Comparison of ENCODE assay signal across 10 mouse cellular contexts in the genomic region with DNA sequence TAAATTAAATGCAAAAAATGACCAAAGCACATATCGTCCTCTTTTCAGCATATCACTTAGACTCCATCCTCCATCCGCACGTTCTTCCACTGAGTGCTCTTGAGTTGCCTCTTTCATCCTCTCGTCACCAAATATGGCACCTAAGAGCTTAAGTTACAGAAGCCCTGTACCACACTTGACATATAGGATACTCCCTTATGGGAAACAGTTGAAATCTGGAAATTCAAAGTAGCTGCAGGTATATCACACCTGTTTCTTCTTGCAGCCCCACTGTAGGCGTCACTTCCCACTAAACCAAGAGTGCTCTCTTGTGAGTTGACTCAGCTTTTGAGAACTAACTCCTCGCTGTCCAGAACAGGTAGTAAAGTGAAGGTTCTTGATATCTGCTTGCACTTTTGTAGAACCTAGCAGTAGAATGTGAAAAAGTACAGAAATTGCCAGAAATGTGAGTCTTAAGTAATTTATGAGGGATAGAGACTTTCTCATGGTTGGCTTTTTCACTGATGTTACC. TPM values are rescaled to one million over a fixed set of nuclear protein-coding genes. Genes with fewer than 3 reads are reported as not detected.
A peak's percentile ranks its signal among the peaks of the same experiment; 100 is the strongest.
DNase-seq lines count a peak whose midpoint lies in the region; ATAC-seq lines count a peak whose summit lies in the region.
"Had no signal": no experiment of that assay in that cellular context is flagged by ENCODE, and none has a peak within 500 bp of the region (broad histone marks: within the 10 kb centered on the region; RNA-seq: fewer than 3 reads in every experiment).

No protein-coding gene starts in this region.

- H3K4me3 ChIP-seq in kidney, embryonic 14.5 days (ENCODE audit: low read length): peak overlapping the region; percentile 88
- no peak overlapping the region for H3K4me3 ChIP-seq in embryonic facial prominence, embryonic 12.5 days
- peak overlapping the region; percentile 94; the same call in 1 of the 2 replicates for H3K4me3 ChIP-seq in intestine, embryonic 14.5 days (ENCODE audit: low read depth, low read length)
- no peak overlapping the region for H3K4me3 ChIP-seq in midbrain, embryonic 16.5 days (ENCODE audit: low read depth, low read length)

- H3K9me3 ChIP-seq in kidney, embryonic 14.5 days (ENCODE audit: control insufficient read depth, low read length): no peaks in the 10 kb centered on the region
- no peaks in the 10 kb centered on the region for H3K9me3 ChIP-seq in embryonic facial prominence, embryonic 12.5 days
- H3K9me3 ChIP-seq in intestine, embryonic 14.5 days (ENCODE audit: control insufficient read depth, low read length): no peaks in the 10 kb centered on the region
- H3K9me3 ChIP-seq in midbrain, embryonic 16.5 days (replicated peaks; ENCODE audit: control insufficient read depth, low read length, poor library complexity, severe bottlenecking): no peaks in the 10 kb centered on the region

- peaks cover 9% of the 10 kb centered on the region for H3K36me3 ChIP-seq in kidney, embryonic 14.5 days (ENCODE audit: control insufficient read depth, insufficient read depth, low read length)
- 0 out of 2 replicates have a peak, but pooled peaks cover 4% of the 10 kb centered on the region for H3K36me3 ChIP-seq in embryonic facial prominence, embryonic 12.5 days
- peaks cover 16% of the 10 kb centered on the region for H3K36me3 ChIP-seq in intestine, embryonic 14.5 days (ENCODE audit: control insufficient read depth, insufficient read depth, low read length)
- H3K36me3 ChIP-seq in midbrain, embryonic 16.5 days (ENCODE audit: control insufficient read depth, insufficient read depth, low read length): no peaks in the 10 kb centered on the region

- WGBS in kidney, embryonic 14.5 days: 77% methylated on average over 6 of the region's 6 CpGs
- 82% methylated on average over 6 of the region's 6 CpGs for WGBS in embryonic facial prominence, embryonic 12.5 days
- WGBS in intestine, embryonic 14.5 days: 85% methylated on average over 6 of the region's 6 CpGs
- whole genome bisulfite sequencing in midbrain, embryonic 16.5 days: 82% methylated on average over 6 of the region's 6 CpGs

- no peak for DNase-seq in kidney, adult 18-20 months
- DNase-seq in intestine, embryonic 14.5 days (ENCODE audit: low spot score): no peak
- DNase-seq in cerebellum, adult 11-12 months: no peak
- DNase-seq in frontal cortex, adult 2 months (ENCODE audit: extremely low spot score in 1 of 2, low spot score in 1 of 2): no peak
- no peak for DNase-seq in cerebellum, postnatal 4 days (ENCODE audit: low spot score in 2 of 2)
- DNase-seq: cerebellum, postnatal 36 days; kidney, postnatal 36 days had no signal

- H3K9ac ChIP-seq in kidney, embryonic 14.5 days (ENCODE audit: low read depth, low read length): no peak overlapping the region
- no peak overlapping the region for H3K9ac ChIP-seq in embryonic facial prominence, embryonic 12.5 days
- H3K9ac ChIP-seq in intestine, embryonic 14.5 days (ENCODE audit: low read length): no peak overlapping the region
- no peak overlapping the region for H3K9ac ChIP-seq in midbrain, embryonic 16.5 days (ENCODE audit: low read depth, low read length)

- no peak overlapping the region for H3K27ac ChIP-seq in kidney, embryonic 14.5 days (ENCODE audit: low read depth, low read length)
- H3K27ac ChIP-seq in embryonic facial prominence, embryonic 12.5 days: no peak overlapping the region
- H3K27ac ChIP-seq in intestine, embryonic 14.5 days (ENCODE audit: low read depth): no peak overlapping the region
- no peak overlapping the region for H3K27ac ChIP-seq in midbrain, embryonic 16.5 days (ENCODE audit: low read length)

- H3K4me1 ChIP-seq in kidney, embryonic 14.5 days (ENCODE audit: control insufficient read depth, insufficient read depth, low read length): peaks cover 6% of the 10 kb centered on the region; the same call in 1 of the 2 replicates
- peaks cover 7% of the 10 kb centered on the region for H3K4me1 ChIP-seq in embryonic facial prominence, embryonic 12.5 days
- peaks cover 8% of the 10 kb centered on the region; the same call in 1 of the 2 replicates for H3K4me1 ChIP-seq in intestine, embryonic 14.5 days (replicated peaks; ENCODE audit: control insufficient read depth, insufficient read depth, low read length)
- H3K4me1 ChIP-seq in midbrain, embryonic 16.5 days (ENCODE audit: control insufficient read depth, insufficient read depth, low read length): peaks cover 19% of the 10 kb centered on the region

- H3K4me2 ChIP-seq in kidney, embryonic 14.5 days (replicated peaks; ENCODE audit: low read depth, low read length): peak overlapping the region; percentile 75
- peak overlapping the region; percentile 74 for H3K4me2 ChIP-seq in embryonic facial prominence, embryonic 12.5 days (replicated peaks)
- H3K4me2 ChIP-seq in intestine, embryonic 14.5 days (ENCODE audit: low read length): peak overlapping the region; percentile 84
- H3K4me2 ChIP-seq in midbrain, embryonic 16.5 days (ENCODE audit: low read length): peak overlapping the region; percentile 89

- H3K27me3 ChIP-seq in kidney, embryonic 14.5 days (ENCODE audit: control insufficient read depth, insufficient read depth, low read length): no peaks in the 10 kb centered on the region
- H3K27me3 ChIP-seq in embryonic facial prominence, embryonic 12.5 days: no peaks in the 10 kb centered on the region
- H3K27me3 ChIP-seq in intestine, embryonic 14.5 days (replicated peaks; ENCODE audit: control insufficient read depth, insufficient read depth, low read length): no peaks in the 10 kb centered on the region
- no peaks in the 10 kb centered on the region for H3K27me3 ChIP-seq in midbrain, embryonic 16.5 days (ENCODE audit: control insufficient read depth, insufficient read depth, low read depth, low read length)

- ATAC-seq in kidney, embryonic 14.5 days (ENCODE audit: low FRiP score, low TSS enrichment): no peak
- no peak for ATAC-seq in embryonic facial prominence, embryonic 12.5 days (ENCODE audit: insufficient number of reproducible peaks, insufficient read depth, low FRiP score, low TSS enrichment)
- no peak for ATAC-seq in intestine, embryonic 14.5 days (replicated peaks; ENCODE audit: low FRiP score, low TSS enrichment, low read depth)
- no peak for ATAC-seq in midbrain, embryonic 16.5 days

RNA-seq across cellular contexts. Expression of gene Zfp62, which starts 2.0 kb away (rescaled TPM):
- 27.6 and 51.1 TPM in 2 replicates for polyA plus RNA-seq in kidney, embryonic 14.5 days (2014; fragmentation: Nextera tagmentation; extraction: Ambion mirVana)
- polyA plus RNA-seq in embryonic facial prominence, embryonic 12.5 days (2016; fragmentation: Nextera tagmentation; extraction: Ambion mirVana): 49.4 and 53.9 TPM in 2 replicates
- polyA plus RNA-seq in intestine, embryonic 14.5 days (2014; fragmentation: Nextera tagmentation; extraction: Ambion mirVana): 34.5 and 39.6 TPM in 2 replicates
- 38.6 and 43.4 TPM in 2 replicates for polyA plus RNA-seq in midbrain, embryonic 16.5 days (2015; fragmentation: Nextera tagmentation; extraction: Ambion mirVana)
- polyA plus RNA-seq in frontal cortex, adult 2 months (2012; rRNA removed): 24.2 and 26.4 TPM in 2 replicates

RNA-seq across cellular contexts. Expression of gene Btnl9, which starts 18.2 kb away (rescaled TPM):
- polyA plus RNA-seq in kidney, embryonic 14.5 days (2014; fragmentation: Nextera tagmentation; extraction: Ambion mirVana): 1.6 and 3.1 TPM in 2 replicates
- polyA plus RNA-seq in embryonic facial prominence, embryonic 12.5 days (2016; fragmentation: Nextera tagmentation; extraction: Ambion mirVana): 0.35 and 0.99 TPM in 2 replicates
- 1.8 and 3.0 TPM in 2 replicates for polyA plus RNA-seq in intestine, embryonic 14.5 days (2014; fragmentation: Nextera tagmentation; extraction: Ambion mirVana)
- polyA plus RNA-seq in midbrain, embryonic 16.5 days (2015; fragmentation: Nextera tagmentation; extraction: Ambion mirVana): 0.10 and 0.39 TPM in 2 replicates
- polyA plus RNA-seq in frontal cortex, adult 2 months (2012; rRNA removed): 0.02 TPM in 1 of 2 replicates, not detected in the other

RNA-seq across cellular contexts. Expression of gene Mgat1, which starts 38.9 kb away (rescaled TPM):
- 43.8 and 55.3 TPM in 2 replicates for polyA plus RNA-seq in kidney, embryonic 14.5 days (2014; fragmentation: Nextera tagmentation; extraction: Ambion mirVana)
- 46.6 and 49.9 TPM in 2 replicates for polyA plus RNA-seq in embryonic facial prominence, embryonic 12.5 days (2016; fragmentation: Nextera tagmentation; extraction: Ambion mirVana)
- polyA plus RNA-seq in intestine, embryonic 14.5 days (2014; fragmentation: Nextera tagmentation; extraction: Ambion mirVana): 52.9 and 55.4 TPM in 2 replicates
- 33.5 and 34.3 TPM in 2 replicates for polyA plus RNA-seq in midbrain, embryonic 16.5 days (2015; fragmentation: Nextera tagmentation; extraction: Ambion mirVana)
- polyA plus RNA-seq in frontal cortex, adult 2 months (2012; rRNA removed): 58.5 and 65.0 TPM in 2 replicates

RNA-seq across cellular contexts. Expression of gene Olfr1394, which starts 51.0 kb away (rescaled TPM):
- not detected in 2 replicates for polyA plus RNA-seq in kidney, embryonic 14.5 days (2014; fragmentation: Nextera tagmentation; extraction: Ambion mirVana)
- not detected in 2 replicates for polyA plus RNA-seq in embryonic facial prominence, embryonic 12.5 days (2016; fragmentation: Nextera tagmentation; extraction: Ambion mirVana)
- not detected in 2 replicates for polyA plus RNA-seq in intestine, embryonic 14.5 days (2014; fragmentation: Nextera tagmentation; extraction: Ambion mirVana)
- polyA plus RNA-seq in midbrain, embryonic 16.5 days (2015; fragmentation: Nextera tagmentation; extraction: Ambion mirVana): not detected in 2 replicates
- not detected in 2 replicates for polyA plus RNA-seq in frontal cortex, adult 2 months (2012; rRNA removed)

Comparison
In these comparisons a context has a peak if more than half of its experiments do, and no peak if none do; other contexts are left out.
1. H3K4me3 ChIP-seq: peak in kidney, embryonic 14.5 days (single experiment) and intestine, embryonic 14.5 days (single experiment); none in embryonic facial prominence, embryonic 12.5 days (single experiment) and midbrain, embryonic 16.5 days (single experiment).
2. Peak in every context shown above with its lines, with median percentiles within 50 percentile points of each other: H3K4me2 ChIP-seq.